Mouse (Mus musculus): ENCODE results near the gene Pdia5. TPM values are rescaled to one million over a fixed set of nuclear protein-coding genes. Genes with fewer than 3 reads are reported as not detected.

Gene Pdia5
- total and polyA plus RNA-seq, 2 experiments from 2014 or later: 3.1 to 13.7 TPM

DNA sequence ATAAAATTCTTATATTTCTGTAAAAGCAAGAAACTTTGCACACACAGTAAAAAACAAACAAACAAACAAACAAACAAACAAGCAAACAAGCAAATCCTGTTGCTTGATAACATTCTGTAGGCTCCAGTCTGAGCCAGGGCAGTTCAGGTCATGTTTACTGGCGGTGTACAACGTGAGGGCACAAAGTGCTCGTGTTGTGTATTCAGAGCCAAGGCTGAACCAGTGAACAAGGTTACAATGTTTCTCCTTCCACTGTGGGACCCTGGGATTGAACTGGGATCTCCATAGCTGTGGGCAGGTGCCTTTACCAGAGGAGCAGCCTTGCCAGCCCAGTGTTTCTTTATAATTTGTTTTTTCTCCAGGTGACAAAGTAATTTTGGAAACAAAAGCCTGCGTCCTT is 15.1 kb upstream of the Pdia5 start:
- H3K9me3 ChIP-seq (replicated peaks; ENCODE audit: control insufficient read depth, low read length): no peaks in the 10 kb centered on the region
- H3K4me3 ChIP-seq (ENCODE audit: low read depth, low read length): no peak overlapping the region
- H3K27me3 ChIP-seq (ENCODE audit: control insufficient read depth, insufficient read depth, low read length): no peaks in the 10 kb centered on the region
- no peak overlapping the region for H3K27ac ChIP-seq (ENCODE audit: low read depth)
- no peak overlapping the region for H3K9ac ChIP-seq (replicated peaks; ENCODE audit: low read depth, low read length)
- no peaks in the 10 kb centered on the region for H3K36me3 ChIP-seq (replicated peaks; ENCODE audit: control insufficient read depth, insufficient read depth, low read length)
- ATAC-seq (ENCODE audit: insufficient read depth, low read depth): no peak
- 88% methylated on average over 4 of the region's 4 CpGs for WGBS
- no peak for DNase-seq (ENCODE audit: low spot score)
- no peaks in the 10 kb centered on the region for H3K4me1 ChIP-seq (ENCODE audit: control insufficient read depth, insufficient read depth)
- no peak for TF ChIP-seq EP300 (IDR thresholded peaks at IDR 0.05; ENCODE audit: low read depth)
- H3K4me2 ChIP-seq (ENCODE audit: low read depth, low read length): no peak overlapping the region

DNA sequence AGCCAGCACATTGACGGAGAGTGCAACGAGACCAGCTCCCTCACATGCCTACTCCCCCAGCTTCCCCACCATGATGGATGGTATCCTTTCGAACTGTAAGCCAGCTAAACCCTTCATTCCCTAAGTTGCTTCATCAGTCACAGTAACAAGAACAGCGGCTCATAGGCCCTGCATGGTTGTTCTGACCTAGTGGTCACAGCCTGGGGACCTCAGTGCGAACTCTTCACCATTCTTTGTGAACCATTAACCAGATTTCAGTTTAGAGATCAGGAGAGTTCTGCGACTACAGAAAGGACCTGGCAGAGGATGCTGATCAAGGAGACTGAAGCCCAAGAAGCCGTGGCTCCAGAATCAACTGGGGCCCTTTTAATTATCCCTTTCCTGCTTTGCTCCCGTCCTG is 13.6 kb upstream of the Pdia5 start:
- Histone ChIP-seq H3K9me3 (replicated peaks; ENCODE audit: control insufficient read depth, low read length) (peaks cover 5% of the 10 kb centered on the region; the same call in 1 of the 2 replicates), H3K4me3 (ENCODE audit: low read depth, low read length) (no peak overlapping the region), H3K27ac (ENCODE audit: low read depth) (no peak overlapping the region), H3K9ac (replicated peaks; ENCODE audit: low read depth, low read length) (no peak overlapping the region), H3K4me1 (ENCODE audit: control insufficient read depth, insufficient read depth) (no peaks in the 10 kb centered on the region), H3K4me2 (ENCODE audit: low read depth, low read length) (no peak overlapping the region), H3K27me3 (ENCODE audit: control insufficient read depth, insufficient read depth, low read length) (no peaks in the 10 kb centered on the region), H3K36me3 (replicated peaks; ENCODE audit: control insufficient read depth, insufficient read depth, low read length) (no peaks in the 10 kb centered on the region)
- ATAC-seq (ENCODE audit: insufficient read depth, low read depth) (no peak), DNase-seq (ENCODE audit: low spot score) (no peak)
- TF ChIP-seq CTCF (IDR thresholded peaks at IDR 0.05; ENCODE audit: low read depth): no peak
- 83% methylated on average over 8 of the region's 8 CpGs for WGBS

DNA sequence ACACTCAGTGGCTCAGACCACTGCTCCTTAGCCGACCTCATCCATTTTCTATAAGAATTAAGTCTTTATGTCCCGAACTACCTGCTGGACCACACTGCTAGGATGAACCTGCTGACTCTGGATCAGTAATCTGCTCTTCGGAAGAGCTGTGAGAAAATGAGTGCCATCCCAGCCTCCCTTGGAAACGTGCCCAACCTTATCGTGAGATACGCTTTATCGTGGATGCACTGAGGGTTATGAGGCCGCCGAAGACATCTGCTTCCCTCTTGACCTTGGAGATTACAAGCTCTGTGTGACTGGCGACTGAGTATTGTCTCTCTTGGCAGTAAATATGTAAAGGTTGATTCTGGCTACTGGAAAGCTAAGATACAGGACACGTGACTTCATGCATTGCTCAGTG is 11.8 kb upstream of the Pdia5 start:
- ATAC-seq (ENCODE audit: insufficient read depth, low read depth) (no peak), DNase-seq (ENCODE audit: low spot score) (no peak)
- H3K4me3 ChIP-seq (ENCODE audit: low read depth, low read length): no peak overlapping the region
- H3K9ac ChIP-seq (replicated peaks; ENCODE audit: low read depth, low read length): no peak overlapping the region
- no peak overlapping the region for H3K27ac ChIP-seq (ENCODE audit: low read depth)
- H3K4me2 ChIP-seq (ENCODE audit: low read depth, low read length): no peak overlapping the region
- no peaks in the 10 kb centered on the region for H3K4me1 ChIP-seq (ENCODE audit: control insufficient read depth, insufficient read depth)
- WGBS: 27% methylated on average over 11 of the region's 11 CpGs
- H3K36me3 ChIP-seq (replicated peaks; ENCODE audit: control insufficient read depth, insufficient read depth, low read length): no peaks in the 10 kb centered on the region
- TF ChIP-seq EP300 (IDR thresholded peaks at IDR 0.05; ENCODE audit: low read depth) (no peak), CTCF (IDR thresholded peaks at IDR 0.05; ENCODE audit: low read depth) (no peak)
- H3K27me3 ChIP-seq (ENCODE audit: control insufficient read depth, insufficient read depth, low read length): no peaks in the 10 kb centered on the region
- H3K9me3 ChIP-seq (replicated peaks; ENCODE audit: control insufficient read depth, low read length): peaks cover 5% of the 10 kb centered on the region; the same call in 1 of the 2 replicates

DNA sequence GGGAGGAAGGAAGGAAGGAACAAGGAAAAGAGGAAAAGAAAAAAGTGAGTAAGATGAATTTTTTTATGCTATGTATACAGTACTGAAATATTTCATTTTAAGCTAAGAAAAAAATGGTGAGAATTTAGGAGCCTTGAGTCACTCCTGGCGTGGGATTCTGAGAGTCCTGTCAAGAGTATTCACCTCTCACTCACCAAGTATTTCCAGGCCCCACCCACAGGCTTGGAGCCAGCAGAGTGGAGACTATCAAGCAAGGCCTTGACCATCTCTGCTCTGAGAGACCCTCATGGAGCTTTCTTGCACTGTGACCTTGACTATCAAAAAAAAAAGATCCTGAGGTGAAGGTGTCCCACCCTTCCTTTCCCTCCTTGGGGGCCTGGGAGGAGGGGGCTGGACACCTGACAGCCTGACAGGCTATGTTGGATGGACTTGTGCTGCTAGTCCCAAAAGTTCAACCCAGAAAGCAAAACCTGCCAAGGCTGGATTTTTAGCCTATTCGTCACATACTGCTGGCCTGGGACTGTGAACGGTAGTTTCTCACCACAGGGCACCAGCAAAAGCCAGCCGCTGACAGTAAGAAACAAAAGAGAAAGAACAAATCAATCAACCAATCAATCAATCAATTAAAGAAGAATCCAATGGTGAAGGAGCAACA is 10.6 kb upstream of the Pdia5 start:
- no peak overlapping the region for H3K9ac ChIP-seq (replicated peaks; ENCODE audit: low read depth, low read length)
- H3K4me2 ChIP-seq (ENCODE audit: low read depth, low read length): no peak overlapping the region
- H3K27me3 ChIP-seq (ENCODE audit: control insufficient read depth, insufficient read depth, low read length): no peaks in the 10 kb centered on the region
- H3K4me3 ChIP-seq (ENCODE audit: low read depth, low read length): no peak overlapping the region
- no peaks in the 10 kb centered on the region for H3K4me1 ChIP-seq (ENCODE audit: control insufficient read depth, insufficient read depth)
- no peak for TF ChIP-seq EP300 (IDR thresholded peaks at IDR 0.05; ENCODE audit: low read depth)
- no peaks in the 10 kb centered on the region for H3K36me3 ChIP-seq (replicated peaks; ENCODE audit: control insufficient read depth, insufficient read depth, low read length)
- DNase-seq (ENCODE audit: low spot score) (no peak), ATAC-seq (ENCODE audit: insufficient read depth, low read depth) (no peak)
- H3K9me3 ChIP-seq (replicated peaks; ENCODE audit: control insufficient read depth, low read length): peaks cover 5% of the 10 kb centered on the region; the same call in 1 of the 2 replicates
- 72% methylated on average over 4 of the region's 4 CpGs for WGBS
- no peak overlapping the region for H3K27ac ChIP-seq (ENCODE audit: low read depth)

DNA sequence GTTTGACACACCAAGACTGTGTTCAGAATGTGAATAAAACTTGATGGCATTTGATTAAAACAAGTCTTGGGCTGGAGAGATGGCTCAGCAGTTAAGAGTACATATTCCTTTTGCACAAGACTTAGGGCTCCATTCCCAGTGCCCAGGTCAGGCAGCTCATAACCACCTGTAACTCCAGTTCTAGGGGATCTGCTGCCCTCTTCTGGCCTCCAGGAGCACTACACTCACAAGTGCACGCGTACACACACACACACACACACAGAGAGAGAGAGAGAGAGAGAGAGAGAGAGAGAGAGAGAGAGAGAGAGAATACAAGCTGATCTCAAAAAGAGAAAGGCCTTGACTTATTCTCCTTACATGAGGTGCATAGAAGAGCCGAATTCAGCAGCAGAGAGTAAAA is 9.7 kb upstream of the Pdia5 start:
- DNase-seq (ENCODE audit: low spot score) (no peak), ATAC-seq (ENCODE audit: insufficient read depth, low read depth) (no peak)
- Histone ChIP-seq H3K9ac (replicated peaks; ENCODE audit: low read depth, low read length) (no peak overlapping the region), H3K27me3 (ENCODE audit: control insufficient read depth, insufficient read depth, low read length) (no peaks in the 10 kb centered on the region), H3K4me1 (ENCODE audit: control insufficient read depth, insufficient read depth) (no peaks in the 10 kb centered on the region), H3K4me2 (ENCODE audit: low read depth, low read length) (no peak overlapping the region), H3K36me3 (replicated peaks; ENCODE audit: control insufficient read depth, insufficient read depth, low read length) (no peaks in the 10 kb centered on the region), H3K9me3 (replicated peaks; ENCODE audit: control insufficient read depth, low read length) (peaks cover 5% of the 10 kb centered on the region; the same call in 1 of the 2 replicates), H3K27ac (ENCODE audit: low read depth) (no peak overlapping the region), H3K4me3 (ENCODE audit: low read depth, low read length) (no peak overlapping the region)
- no peak for TF ChIP-seq EP300 (IDR thresholded peaks at IDR 0.05; ENCODE audit: low read depth)
- TF ChIP-seq CTCF (IDR thresholded peaks at IDR 0.05; ENCODE audit: low read depth): no peak
- WGBS: 89% methylated on average over 3 of the region's 3 CpGs

DNA sequence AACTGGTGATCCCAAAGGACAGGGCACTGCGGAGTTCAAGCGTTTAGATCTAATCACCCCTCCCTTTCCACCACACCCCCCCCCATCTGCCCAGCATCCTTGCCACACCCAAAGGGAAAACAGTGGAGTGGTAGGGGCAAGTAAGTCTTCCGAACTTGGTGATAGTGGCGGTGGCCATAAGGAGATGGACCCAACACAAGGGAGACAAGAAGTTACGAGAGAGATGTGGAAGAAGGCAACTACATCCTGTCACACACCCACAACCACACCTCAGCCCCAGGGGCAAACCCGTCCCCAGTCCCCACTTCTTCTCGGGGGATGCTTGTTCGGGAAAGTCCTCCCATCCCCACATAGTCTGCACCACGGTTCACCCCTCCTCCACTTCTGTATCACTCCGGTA is 880 bp downstream of the Pdia5 start:
- no peak for DNase-seq (ENCODE audit: low spot score)
- peak overlapping the region; percentile 55 for H3K9ac ChIP-seq (replicated peaks; ENCODE audit: low read depth, low read length)
- TF ChIP-seq EP300 (IDR thresholded peaks at IDR 0.05; ENCODE audit: low read depth) (no peak), CTCF (IDR thresholded peaks at IDR 0.05; ENCODE audit: low read depth) (no peak)
- peaks cover 19% of the 10 kb centered on the region for H3K4me1 ChIP-seq (ENCODE audit: control insufficient read depth, insufficient read depth)
- H3K27ac ChIP-seq (ENCODE audit: low read depth): no peak overlapping the region
- no peaks in the 10 kb centered on the region for H3K27me3 ChIP-seq (ENCODE audit: control insufficient read depth, insufficient read depth, low read length)
- no peaks in the 10 kb centered on the region for H3K36me3 ChIP-seq (replicated peaks; ENCODE audit: control insufficient read depth, insufficient read depth, low read length)
- 12% methylated on average over 10 of the region's 10 CpGs for WGBS
- H3K4me3 ChIP-seq (ENCODE audit: low read depth, low read length): peak overlapping the region; percentile 76
- H3K9me3 ChIP-seq (replicated peaks; ENCODE audit: control insufficient read depth, low read length): no peaks in the 10 kb centered on the region
- H3K4me2 ChIP-seq (ENCODE audit: low read depth, low read length): peak overlapping the region; percentile 97
- ATAC-seq (ENCODE audit: insufficient read depth, low read depth): no peak

Data from heart, postnatal 0 days (tissue).